Mouse (Mus musculus): ENCODE data around the gene Gm21861.
"Not testable (repeated sequence)": the region's sequence is repeated elsewhere in the genome, so short reads cannot be mapped to it uniquely, and the experiment has no call there.

The Gm21861 gene

GRCm38 (mm10) chrY:58814497-58814896 is at the start of gene Gm21861:
TSS of gene Gm21861 (minus strand) at chrY:58814597.
- not testable (repeated sequence) for H3K27me3 ChIP-seq (ENCODE audit: control insufficient read depth, insufficient read depth, low read length, poor library complexity, severe bottlenecking); H3K36me3 ChIP-seq (ENCODE audit: control insufficient read depth, insufficient read depth, low read length, poor library complexity, severe bottlenecking); DNase-seq (ENCODE audit: low read depth, low spot score)
